Mouse (Mus musculus) adrenal gland, adult (tissue): Measurements from ENCODE around the gene Gm28308.

Experiments used
- DNase-seq, 2 experiments: peaks; one replicate each; pipeline ENCODE4 v3.0.0; 2022 to 2023; ENCODE audit warnings: low spot score in 1 of 2; ENCODE audit not compliant: inconsistent age in 2 of 2

Gm28308 gene

DNA sequence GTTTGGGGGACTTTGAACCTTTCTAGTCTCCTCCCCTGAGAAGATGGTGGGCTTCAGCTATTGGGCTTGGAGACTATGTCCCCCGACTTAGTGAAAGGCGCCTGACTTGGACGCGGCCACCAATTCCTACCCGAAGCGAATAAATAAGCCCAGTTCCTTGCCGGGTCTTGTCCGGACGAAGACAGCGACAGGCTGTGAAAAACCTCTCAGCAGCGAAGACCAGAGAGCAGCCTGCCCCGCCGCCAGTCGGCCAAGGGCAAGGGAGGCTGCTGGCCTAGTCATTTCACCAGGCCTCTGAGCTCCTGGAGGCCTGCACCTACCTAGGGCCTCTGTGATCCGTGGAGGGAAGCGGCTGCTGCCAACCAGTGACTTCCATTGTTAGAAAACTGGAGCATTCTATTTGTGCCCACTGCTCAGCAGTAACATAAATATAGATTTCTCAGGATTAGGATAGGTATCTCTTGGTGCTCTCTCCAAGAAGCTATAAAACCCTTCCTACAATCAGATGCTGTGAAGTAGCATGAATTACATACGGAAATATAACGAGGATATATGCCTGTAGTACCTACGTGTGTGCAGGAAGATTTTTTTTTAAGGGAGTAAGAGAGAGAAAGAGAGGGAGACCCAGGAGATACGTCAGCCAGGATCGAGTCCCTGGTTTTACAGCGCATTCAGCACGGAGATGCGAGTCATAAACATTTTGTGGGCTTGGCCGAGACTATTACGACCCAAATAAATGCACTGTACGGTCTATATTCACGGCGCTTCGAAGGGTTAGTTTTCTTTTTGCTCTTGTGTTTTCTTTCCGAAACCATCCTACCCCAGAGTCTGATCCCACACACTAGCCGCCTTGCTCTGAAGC lies 7.1 kb upstream of the Gm28308 start:
- peak; percentile 37 to 72 for DNase-seq

DNA sequence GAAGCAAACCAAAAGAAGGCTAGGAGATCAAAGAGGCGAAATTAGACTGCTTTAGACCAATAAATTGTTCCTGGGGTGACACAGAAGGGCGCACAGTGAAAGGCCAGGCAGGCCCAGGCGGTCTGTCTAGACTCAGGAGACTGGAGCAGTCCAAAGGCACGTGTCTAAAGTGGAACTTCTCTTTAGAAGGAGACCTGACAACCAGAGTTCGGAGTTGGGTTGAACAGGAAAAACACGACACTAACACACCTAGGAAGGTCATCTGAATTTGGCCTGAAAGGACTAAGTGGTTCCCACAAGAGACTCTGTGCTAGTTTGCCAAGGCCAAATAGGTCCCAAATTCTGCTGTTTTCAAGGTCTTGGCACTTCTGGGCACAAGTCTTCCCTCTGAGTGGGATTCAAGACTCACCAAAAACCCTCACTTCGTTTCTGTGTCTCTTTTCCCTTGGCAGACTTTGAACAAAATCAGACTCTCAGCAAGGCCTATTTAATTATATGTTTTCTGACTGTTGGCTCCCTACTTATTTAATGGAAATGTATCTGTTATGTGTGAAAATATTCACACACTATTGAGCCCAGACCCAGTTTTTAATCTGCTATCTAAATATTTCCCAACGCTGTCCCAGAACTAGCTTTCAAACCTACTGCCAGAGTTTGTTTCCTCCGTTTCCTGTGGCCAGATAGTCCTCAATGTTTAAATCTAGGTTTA lies 6.2 kb upstream of the Gm28308 start:
- peak; percentile 29 to 68 for DNase-seq

DNA sequence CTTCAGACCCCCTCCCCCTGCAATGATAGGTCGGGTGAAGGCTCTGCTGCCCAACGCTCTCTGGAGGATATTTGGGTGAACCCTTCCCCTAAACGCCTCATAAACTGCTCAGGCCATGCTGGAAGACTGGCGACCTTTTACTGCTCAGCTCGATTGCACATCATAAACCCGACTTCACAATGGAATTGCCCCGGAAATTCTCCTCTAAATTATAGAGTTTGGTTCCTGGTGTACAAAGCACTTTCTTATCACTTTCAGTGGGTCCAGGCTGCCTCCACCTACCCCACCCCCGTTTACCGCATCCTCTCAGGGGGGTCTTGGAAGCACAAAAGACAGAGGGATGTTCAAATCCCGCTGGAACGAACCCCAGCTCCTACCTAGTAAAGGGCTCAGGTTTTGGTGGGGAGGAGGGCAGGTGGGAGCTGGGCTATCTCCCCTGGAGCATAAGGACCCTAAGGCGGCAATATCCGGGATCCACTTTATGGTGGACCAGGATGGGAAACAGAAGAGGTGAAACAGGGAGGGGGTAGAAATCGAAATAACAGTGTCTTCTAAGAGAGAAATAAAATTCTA lies 5.6 kb upstream of the Gm28308 start:
- peak; percentile 19 to 37 for DNase-seq

DNA sequence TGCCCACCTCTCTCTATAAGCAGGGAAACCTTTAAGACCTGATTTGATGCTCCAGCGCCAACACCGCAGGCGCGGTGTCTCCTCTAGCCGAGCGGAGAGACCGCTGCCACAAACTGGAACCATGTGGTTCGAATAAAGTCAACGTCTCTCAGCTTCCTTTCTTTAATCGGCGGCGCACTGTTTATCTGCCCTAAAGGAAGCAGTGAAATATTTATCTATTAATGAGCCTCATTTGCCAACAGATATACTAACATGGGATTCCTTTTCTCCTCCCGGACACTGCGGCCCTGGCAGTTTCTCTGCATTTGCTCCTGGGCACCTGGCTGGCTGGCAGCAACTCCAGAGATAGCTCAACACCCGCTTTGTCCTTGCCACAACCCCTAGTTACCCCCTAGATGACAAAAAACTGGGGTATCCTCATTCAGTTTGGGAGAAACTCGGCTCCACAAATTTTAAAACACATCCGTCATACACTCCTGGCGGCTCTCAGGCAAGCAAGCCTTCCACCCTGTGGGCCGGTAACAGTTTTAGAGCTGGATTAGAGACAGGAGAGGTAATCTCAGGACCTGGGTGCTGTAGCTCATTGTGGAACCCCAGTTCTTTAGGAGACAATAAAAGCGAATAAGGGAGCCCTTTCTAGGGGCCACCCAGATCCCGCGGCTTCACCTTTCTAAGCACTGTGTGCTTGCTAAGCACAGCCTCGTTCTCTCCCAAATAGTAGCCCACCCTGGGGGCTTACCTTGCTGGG lies 4.9 kb upstream of the Gm28308 start:
- peak in 1 of 2 experiments; percentile 47 for DNase-seq

DNA sequence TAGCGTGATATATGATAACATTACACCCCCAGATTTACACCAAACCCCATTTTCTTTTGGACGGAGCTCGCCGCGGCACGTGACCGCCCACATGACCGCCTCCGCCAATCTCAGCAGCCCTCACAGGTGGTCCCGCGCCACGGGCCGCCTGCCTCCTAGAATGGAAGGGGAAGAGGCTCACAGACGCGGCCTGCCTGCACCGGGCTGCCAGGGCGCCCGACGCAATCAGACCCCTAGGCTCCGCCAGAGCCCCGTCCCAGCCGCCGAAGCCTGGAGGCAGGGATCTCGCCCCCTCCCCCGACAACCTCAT lies 4.3 kb upstream of the Gm28308 start:
- peak in 1 of 2 experiments; percentile 87 for DNase-seq

DNA sequence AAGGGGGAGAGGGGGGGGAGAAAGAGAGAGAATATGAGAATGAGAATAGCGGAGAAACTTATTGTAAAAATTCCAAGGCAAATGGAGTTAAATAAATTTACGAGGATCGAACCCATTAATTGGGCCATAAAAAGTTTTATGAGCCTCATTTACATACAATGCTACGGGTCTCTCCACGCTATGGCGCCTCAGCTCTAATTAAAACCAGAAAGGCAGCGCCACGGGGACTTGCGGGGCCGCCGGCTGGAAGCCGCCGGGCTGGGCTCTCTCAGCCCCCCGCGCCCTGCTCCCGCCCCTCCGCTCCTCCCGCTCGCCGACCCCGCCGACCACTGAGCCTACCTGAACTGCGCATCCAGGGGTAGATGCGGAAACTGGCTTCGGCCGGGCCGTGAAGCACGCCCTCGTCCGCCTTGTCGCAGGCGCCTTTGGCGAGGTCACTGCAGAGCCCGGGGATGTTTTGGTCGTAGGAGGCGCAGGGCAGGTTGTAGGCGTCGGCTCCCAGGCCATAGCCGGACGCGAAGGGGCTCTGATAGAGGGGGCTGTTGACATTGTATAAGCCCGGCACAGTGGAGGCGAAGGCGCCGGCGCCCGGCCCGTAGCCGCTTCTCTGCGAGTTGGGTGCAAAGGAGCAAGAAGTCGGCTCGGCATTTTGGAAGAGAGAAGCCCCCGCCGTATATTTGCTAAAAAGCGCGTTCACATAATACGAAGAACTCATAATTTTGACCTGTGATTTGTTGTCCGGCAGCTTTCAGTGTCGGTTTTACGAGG lies 3.7 kb upstream of the Gm28308 start:
- peak; percentile 65 to 93 for DNase-seq

DNA sequence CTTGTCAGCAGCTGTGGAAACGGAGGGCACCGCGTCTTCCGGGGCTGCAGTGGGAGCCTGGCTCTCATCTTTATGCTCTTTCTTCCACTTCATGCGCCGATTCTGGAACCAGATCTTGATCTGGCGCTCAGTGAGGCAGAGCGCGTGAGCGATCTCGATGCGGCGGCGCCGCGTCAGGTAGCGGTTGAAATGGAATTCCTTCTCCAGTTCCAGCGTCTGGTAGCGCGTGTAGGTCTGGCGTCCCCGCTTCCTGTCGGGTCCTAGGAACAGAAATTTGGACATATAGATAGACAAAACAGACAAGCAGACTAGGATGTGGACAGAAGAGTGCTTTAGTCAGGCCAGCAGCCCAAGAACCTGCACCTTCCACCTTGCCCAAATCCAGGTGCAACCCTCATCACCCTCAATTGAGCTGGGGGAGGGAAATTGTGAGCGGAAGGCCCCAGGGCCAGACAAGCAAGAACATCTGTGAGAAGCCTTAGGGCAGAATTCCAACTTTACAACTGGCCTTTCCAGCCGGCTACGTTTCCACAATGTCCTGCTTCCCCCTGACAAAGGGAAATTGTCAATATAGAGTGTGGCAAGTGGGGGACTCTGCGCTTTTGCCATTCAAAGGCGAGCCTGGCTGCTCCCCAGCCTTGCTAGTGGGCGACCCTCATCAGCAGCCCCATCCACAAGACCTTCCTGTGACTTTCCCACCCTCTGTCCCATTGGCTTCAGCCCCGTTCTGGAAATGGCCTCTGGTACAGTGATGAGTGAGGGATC lies 2.8 kb upstream of the Gm28308 start:
- peak; percentile 30 to 68 for DNase-seq

DNA sequence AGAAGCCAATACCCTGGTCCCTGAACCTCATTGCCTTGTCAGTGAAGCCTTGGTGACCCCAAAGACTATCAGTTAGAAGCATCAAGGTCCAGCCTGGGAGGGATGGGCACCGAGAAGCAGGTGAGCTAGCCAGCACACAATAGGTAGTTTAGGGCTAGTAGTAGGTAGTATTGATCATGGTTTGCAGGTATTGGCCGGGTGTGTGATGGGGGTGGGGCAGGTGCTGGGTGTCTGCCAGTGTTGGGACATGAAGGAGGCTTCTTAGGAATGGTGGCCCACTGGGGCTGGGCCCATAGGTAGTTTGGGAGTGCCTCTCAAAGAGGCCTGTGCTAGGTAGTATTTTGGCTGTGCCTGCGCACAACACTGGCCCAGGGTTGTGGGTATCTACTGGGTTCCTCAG lies 1.9 kb upstream of the Gm28308 start:
- DNase-seq = peak in 1 of 2 experiments; percentile 22

DNA sequence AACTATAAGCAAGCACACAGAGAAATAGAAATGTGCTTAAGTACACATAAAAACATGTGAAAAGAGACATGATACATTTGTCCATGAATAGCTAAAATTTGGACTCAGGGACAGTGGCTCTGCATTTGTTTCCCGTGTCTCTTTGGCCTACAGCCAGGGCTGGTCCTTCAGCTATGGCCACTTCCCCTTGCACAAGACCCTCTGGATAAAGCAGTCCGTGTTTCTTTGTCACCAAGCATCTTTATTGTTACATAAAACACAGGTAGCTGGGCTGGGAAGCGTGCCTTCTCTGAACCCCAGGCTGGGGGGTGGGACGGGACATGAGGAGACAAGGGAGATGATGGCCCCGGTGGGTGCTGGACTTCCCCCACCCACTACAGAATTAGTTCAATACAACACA lies 1.1 kb upstream of the Gm28308 start:
- DNase-seq = peak in 1 of 2 experiments; percentile 17

DNA sequence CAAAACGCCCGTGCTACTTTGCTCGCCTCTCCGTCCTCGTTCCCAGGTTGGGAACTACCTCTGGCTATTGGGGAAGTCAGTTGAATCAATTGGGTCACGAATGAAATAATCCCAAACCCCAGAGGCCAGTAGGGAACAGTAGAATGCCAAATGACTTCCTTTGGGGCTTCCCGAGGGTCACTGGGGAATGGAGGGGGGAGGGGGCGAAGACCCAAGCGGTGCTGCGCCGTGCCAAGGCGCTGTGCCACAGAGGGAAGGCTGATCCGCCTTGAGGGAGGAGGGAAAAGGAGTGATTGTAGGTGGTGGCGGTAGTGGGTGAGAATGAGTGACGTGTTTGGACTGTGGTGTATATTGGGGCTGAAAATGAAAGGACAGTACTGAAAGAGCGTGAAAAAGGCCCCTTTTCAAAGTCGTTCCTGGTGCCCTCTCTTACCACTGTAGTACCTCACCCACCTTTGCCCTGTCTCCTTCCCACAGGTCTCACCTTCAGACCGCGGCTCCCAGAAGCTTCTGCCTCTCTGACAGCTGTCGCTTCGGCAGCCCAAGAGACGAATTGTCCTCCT lies 502 bp downstream of the Gm28308 start:
- peak; percentile 68 to 92 for DNase-seq

DNA sequence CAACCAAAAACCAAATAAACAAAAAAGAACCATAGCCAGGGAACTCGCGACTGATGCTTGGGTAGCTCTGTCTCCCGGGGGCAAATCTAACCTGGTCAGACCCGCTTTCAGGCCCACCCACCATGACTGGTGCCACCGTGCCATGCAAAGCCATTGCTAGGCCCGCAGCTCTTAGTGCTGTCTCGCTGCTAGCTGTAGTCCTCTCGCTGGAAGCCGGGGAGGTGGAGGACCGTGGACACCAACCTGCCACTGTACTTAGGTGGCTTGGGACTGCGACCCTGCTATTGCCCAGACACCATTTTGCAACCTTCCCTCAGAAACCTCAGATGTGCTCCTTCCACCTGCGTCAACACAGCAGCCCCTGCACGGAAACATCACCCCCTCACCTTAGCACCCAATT lies 1.2 kb downstream of the Gm28308 start:
- DNase-seq = peak in 1 of 2 experiments; percentile 52

DNA sequence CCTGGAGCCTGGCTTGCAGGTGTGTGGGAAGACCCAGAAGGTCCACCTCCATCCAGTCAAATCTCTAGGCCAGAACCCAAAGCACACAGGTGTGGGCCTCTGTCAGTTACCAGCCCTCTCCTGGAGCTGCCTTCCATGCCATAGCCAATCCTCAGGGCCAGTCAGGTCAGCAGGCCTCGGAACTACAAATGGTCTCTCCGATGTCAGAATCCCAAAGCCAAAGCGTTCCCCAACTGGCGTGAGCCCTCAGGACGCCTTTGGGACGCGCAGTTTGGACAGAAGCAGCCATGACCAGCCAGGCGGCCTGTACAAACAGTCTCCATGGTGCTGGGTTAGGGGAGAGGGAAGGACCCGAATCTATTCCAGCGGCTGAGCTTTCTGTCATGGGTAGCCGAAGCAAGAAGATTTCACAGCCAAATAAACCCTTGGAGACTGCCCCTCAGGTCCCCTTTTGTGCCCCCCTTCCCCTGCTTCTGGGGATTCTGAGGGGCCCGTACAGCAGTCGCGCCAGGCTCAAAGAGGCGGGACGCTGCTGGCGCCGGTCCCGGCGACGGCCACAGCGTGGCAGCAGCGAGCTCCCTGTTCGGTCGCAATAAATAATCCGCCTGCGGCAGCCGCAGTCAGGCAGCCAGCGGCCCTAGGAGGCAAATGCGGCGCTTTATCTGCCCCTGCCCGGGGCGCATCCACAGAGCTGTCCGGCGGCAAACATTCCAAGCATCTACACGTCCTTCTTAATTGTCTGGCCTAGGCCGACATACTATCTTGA lies 1.8 kb downstream of the Gm28308 start:
- DNase-seq = peak; percentile 87 to 95

DNA sequence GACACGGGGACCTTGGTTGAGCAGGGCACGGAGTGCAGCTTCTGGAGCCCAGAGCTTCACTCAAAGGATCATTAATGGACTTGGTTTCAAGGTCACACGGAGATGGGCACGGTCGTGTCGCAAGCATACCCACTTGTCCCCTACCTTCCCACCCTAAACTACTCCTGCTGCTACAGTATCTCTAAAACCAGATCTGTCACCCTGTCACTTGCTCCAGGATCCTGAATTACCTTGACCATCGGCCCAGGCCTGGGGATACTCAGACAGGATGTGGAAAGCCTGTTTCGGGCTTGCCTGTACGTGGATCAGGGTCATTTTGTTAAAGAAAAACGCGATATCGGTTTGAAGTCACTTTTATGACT lies 3.5 kb downstream of the Gm28308 start:
- DNase-seq = peak in 1 of 2 experiments; percentile 47

DNA sequence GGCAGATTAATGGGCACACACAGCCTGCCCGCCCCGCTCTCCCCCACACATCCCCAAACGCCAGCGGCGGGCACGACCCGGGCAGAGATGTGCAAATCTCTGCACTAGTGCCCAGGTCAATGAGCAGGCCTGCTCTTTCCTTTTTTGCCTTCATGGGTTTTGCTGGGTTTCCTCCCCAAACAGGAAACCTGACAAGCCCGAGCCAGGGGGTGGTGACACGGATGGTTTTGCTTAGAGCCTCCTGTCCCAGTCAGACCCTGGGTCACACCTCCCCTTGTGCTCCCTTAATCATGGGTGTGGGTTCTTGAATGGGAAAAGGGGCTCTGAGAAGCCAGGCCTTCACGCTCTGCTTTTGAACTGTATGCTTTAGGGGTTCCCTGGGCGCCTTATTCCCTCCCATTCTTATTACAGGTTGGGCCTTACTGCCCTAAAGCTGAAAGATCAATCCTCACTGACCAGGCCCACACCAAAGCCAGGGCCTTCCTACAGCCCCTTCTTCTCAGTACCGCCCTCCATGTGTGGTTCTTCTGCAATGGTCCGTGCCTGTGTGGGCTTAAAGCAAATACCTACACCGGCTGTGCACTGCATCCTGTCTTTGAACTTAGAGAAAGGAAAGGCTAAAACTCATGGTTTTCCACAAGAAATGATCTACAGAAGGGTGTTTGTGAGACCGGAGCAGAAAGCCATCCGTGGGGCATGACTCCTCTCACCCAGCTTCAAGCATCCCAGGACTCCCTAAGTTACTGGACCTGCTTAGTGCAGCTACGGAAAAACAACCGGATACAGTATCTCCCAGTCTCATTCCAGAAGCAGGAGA lies 4.1 kb downstream of the Gm28308 start:
- DNase-seq = peak in 1 of 2 experiments; percentile 78

DNA sequence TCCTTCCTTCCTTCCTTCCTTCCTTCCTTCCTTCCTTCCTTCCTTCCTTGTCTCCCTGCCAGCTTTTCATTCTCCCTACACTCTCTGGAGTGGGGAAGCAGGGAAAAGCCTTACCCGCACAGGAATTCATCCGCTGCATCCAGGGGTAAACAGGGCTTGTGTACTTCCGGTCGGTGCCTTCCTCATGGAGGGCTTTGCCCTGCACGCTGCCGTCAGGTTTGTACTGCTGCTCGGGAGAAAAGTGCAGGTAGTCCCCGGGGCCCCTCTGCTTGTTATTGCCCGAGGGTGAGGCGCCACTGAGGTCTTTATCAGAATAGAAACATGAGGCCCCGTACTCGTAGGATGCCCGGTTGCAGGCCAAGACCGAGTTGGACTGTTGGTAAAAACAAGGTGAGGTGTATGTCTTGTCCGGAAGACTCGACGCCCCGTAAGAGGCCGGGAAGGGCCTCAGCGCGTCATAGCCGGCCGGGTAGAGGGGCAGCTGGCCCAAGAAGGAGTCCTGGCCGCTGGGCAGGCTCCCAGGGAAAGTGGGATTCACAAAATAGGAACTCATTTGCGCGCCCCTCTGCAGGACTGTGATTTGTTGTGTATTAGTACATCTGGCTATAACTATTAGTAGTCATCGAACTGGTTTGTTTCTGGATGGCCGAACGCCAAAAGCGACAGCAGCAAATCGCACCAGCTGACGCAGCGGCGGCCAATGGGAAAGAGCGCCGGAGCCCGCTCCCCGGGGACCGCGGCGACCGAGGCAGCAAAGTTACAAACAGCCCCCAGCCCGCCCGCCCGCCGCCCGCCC lies 4.9 kb downstream of the Gm28308 start, which contains the start of gene Hoxa6:
Hoxa6 (minus strand) TSS at position 651 of the 796 bp plus-strand sequence.
- DNase-seq = peak; percentile 80 to 92

DNA sequence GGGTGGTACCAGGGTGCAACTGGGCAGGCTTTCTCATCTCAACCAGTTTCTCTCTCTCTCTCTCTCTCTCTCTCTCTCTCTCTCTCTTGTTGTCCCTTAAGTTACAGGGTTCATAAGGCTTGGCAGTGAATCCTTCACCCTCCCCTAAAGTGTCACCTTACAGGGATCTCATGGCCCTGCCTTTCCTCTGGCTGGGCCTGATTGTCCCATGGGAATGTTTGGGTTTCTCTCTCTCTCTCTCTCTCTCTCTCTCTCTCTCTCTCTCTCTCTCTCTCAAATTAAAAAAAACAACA lies 5.5 kb downstream of the Gm28308 start:
- no peak for DNase-seq
